Mouse (Mus musculus) megakaryocyte-erythroid progenitor cell, adult 5 weeks (primary cell): ENCODE data around the gene Ciao1. TPM values are rescaled to one million over a fixed set of nuclear protein-coding genes. Genes with fewer than 3 reads are reported as not detected.

ENCODE experiments used
- polyA plus RNA-seq: library from polyadenylated mRNA; stranded (reverse); fragments of >175 nt; gene quantifications from 2 replicates; pipeline ENCODE4 v1.2.3, GENCODE M21; 2012

The Ciao1 gene
- 6.8 and 8.0 TPM in 2 replicates for polyA plus RNA-seq

GRCm38 (mm10) chr2:127247592-127248333 lies at the start of gene Ciao1, which contains the start of gene Tmem127:
Gene Ciao1, minus strand, starts transcription at chr2:127247816.
Gene Tmem127, plus strand, starts transcription at chr2:127247908.

GRCm38 (mm10) chr2:127269491-127270299 lies 22.1 kb upstream of the Ciao1 start, which contains the start of gene Stard7:
Gene Stard7, plus strand, starts transcription at chr2:127270218.

DNA sequence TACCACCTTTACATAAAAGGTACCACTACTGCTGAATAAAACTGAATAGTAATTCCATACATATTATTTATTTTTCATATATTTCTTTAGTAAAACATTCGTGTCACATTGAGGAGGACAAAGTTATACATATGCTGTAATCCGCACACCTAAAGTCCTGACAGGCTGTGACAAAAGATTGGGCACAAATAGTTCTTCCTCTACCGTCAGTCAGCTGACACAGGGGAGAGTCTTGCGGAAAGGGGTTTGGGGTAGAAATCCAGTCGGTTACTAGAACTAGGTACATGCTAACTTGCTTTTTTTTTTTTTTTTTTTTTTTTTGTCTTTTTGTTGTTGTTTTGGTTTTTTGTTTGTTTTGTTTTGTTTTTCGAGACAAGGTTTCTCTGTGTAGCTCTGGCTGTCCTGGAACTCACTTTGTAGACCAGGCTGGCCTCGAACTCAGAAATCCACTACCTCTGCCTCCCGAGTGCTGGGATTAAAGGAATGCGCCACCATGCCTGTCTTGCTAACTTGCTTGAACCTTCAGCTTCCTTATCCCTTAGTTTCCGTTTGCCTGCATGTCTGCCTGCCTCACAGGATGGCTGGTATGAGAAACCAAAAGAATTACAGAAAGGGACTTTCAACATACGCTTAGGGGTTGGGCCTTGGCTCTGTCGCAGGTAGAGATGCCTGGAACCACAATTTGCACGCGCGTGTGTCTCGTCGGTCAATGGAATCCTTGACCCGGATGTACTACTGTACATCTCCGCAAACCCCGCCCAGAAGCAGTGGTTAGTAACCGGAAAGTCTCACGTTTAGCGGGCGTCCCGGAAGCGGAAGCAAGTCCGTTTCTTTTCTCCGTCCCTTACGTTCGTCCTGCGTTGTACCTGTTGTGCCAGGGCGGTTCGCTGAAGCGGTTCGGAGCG lies 39.8 kb downstream of the Ciao1 start, which contains the start of the genes 1810024B03Rik and Snrnp200:
Gene 1810024B03Rik, minus strand, starts transcription at position 734 of the 905 bp plus-strand sequence.
Gene Snrnp200, plus strand, starts transcription at position 840 of the 905 bp plus-strand sequence.

Other genes starting within 250 kb of the Ciao1 start
- 2.9 and 3.4 TPM in 2 replicates for gene Ap4e1, start 239.1 kb downstream of the Ciao1 start, polyA plus RNA-seq
- gene Blvra, start 177.2 kb downstream of the Ciao1 start, polyA plus RNA-seq: 3.8 and 4.6 TPM in 2 replicates
- gene Ncaph, start 113.9 kb downstream of the Ciao1 start, polyA plus RNA-seq: 7.2 and 8.2 TPM in 2 replicates
- gene Itpripl1, start 104.4 kb downstream of the Ciao1 start, polyA plus RNA-seq: 4.7 and 7.2 TPM in 2 replicates
- gene 1810024B03Rik, start 39.5 kb downstream of the Ciao1 start, polyA plus RNA-seq: 0.28 and 0.38 TPM in 2 replicates
- gene Snrnp200, start 39.4 kb downstream of the Ciao1 start, polyA plus RNA-seq: 11.1 and 17.5 TPM in 2 replicates
- 17.3 and 18.4 TPM in 2 replicates for gene Tmem127, start 92 bp upstream of the Ciao1 start, polyA plus RNA-seq
- 37.9 and 38.4 TPM in 2 replicates for gene Stard7, start 22.4 kb upstream of the Ciao1 start, polyA plus RNA-seq
- gene Dusp2, start 88.3 kb upstream of the Ciao1 start, polyA plus RNA-seq: 83.3 and 104 TPM in 2 replicates
- gene Astl, start 90.8 kb upstream of the Ciao1 start, polyA plus RNA-seq: 0.03 TPM in 1 of 2 replicates, not detected in the other
- 0.02 and 0.11 TPM in 2 replicates for gene Adra2b, start 115.4 kb upstream of the Ciao1 start, polyA plus RNA-seq
- 0.06 TPM in 1 of 2 replicates, not detected in the other for gene Gpat2, start 177.4 kb upstream of the Ciao1 start, polyA plus RNA-seq
- 18.8 and 29.7 TPM in 2 replicates for gene Fahd2a, start 196.7 kb upstream of the Ciao1 start, polyA plus RNA-seq